Mouse (Mus musculus) hindbrain, embryonic 10.5 days (tissue): Measurements from ENCODE around the gene Oaf. TPM values are rescaled to one million over a fixed set of nuclear protein-coding genes. Genes with fewer than 3 reads are reported as not detected.
A peak's percentile ranks its signal among the peaks of the same experiment; 100 is the strongest.

Experiments used
- DNase-seq: peaks from one replicate; pipeline ENCODE4 v3.0.0-alpha.2; 2017; ENCODE audit warnings: low spot score
- H3K27ac ChIP-seq: fragments of 300-500 bp; sonication (generic); 2 replicates; pipeline ENCODE4 v1.5.1; 2016; ENCODE audit warnings: mild to moderate bottlenecking, moderate library complexity
- H3K27me3 ChIP-seq: fragments of 300-500 bp; sonication (generic); 2 replicates; pipeline ENCODE4 v1.6.1; 2016; ENCODE audit warnings: mild to moderate bottlenecking; ENCODE audit not compliant: poor library complexity, insufficient read depth, severe bottlenecking
- H3K36me3 ChIP-seq: fragments of 300-500 bp; sonication (generic); 2 replicates; pipeline ENCODE4 v1.6.1; 2016; ENCODE audit warnings: mild to moderate bottlenecking, moderate library complexity
- H3K4me1 ChIP-seq: fragments of 300-500 bp; sonication (generic); replicated peaks from 2 replicates; pipeline ENCODE4 v1.6.1; 2016; ENCODE audit warnings: mild to moderate bottlenecking
- H3K4me3 ChIP-seq: fragments of 300-500 bp; sonication (generic); 2 replicates; pipeline ENCODE4 v1.5.1; 2016; ENCODE audit warnings: mild to moderate bottlenecking, moderate library complexity
- H3K9me3 ChIP-seq: fragments of 300-500 bp; sonication (generic); 2 replicates; pipeline ENCODE4 v1.6.1; 2016; ENCODE audit warnings: mild to moderate bottlenecking, moderate library complexity
- WGBS: fragments of 180-500 bp; shearing (Covaris S2); methylation state at CpG from one replicate; pipeline ENCODE4 v1.1.7; 2016; 5-methylcytosine and 5-hydroxymethylcytosine counted together
- polyA plus RNA-seq: library from polyadenylated mRNA; unstranded; fragments of >200 nt; fragmentation: Nextera tagmentation; extraction: Ambion mirVana; gene quantifications from 2 replicates; pipeline ENCODE4 v1.2.1, GENCODE M21; 2016

Oaf gene
- 34.9 and 43.0 TPM in 2 replicates for polyA plus RNA-seq

DNA sequence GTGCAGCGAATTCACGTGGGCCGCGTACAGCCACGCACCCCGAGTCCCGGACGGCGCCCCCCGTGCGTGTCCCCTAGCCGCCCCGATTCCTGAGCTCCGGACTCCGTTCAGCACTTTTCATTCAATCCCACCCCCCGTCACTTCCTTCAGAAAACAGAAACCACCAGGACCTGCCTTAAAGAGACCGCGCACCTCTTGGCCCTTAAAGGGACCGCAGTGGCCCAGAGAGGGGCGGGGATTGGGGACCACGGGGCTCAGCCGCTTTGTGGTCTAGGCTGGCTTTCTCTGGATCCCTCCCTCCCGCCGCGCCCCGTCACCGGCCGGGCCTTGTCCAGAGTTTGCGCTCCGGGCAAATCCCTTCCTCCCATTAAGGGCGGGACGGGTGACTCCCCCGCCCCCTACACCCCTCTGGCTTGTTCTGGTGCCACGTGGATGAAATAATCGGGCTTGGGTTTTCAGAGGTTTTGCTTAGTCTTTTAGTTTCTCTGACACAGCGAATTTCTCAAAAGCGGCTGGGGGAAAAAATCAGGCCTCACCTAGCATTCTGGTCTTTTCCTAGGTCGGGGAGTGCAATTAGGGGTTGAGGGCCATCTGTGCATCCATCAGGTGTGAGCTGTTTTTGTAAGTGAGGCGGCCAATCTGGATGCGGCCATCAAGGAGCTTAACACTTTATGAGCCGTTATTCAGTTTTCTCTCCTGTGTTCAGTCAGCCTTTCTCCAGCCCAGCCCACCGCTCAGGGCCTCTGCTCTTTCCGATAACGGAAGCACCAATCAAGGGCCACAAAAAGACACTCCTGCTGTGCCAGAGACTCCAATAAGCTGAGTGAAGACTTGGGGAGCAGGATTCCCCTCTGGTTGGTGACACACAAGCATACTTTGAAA is at the start of gene Oaf:
TSS of gene Oaf (minus strand) at position 200 of the 882 bp plus-strand sequence.
- H3K9me3 ChIP-seq = no peaks in the 10 kb centered on the region
- peak within 1 kb of the TSS; percentile 86 for H3K27ac ChIP-seq
- peak within 1 kb of the TSS; percentile 71 for H3K4me3 ChIP-seq
- peaks cover 51% of the 10 kb centered on the region for H3K27me3 ChIP-seq
- H3K4me1 ChIP-seq = peaks cover 51% of the 10 kb centered on the region
- H3K36me3 ChIP-seq = no peaks in the 10 kb centered on the region
- DNase-seq = peak; percentile 88
- WGBS = under 1% methylated on average over 44 of the region's 44 CpGs

GRCm38 (mm10) chr9:43286870-43287269 is 47.2 kb upstream of the Oaf start:
- peak overlapping the region; percentile 26 for H3K4me3 ChIP-seq
- no peaks in the 10 kb centered on the region for H3K36me3 ChIP-seq
- H3K9me3 ChIP-seq = no peaks in the 10 kb centered on the region
- H3K27me3 ChIP-seq = peaks cover 47% of the 10 kb centered on the region
- H3K27ac ChIP-seq = peak overlapping the region; percentile 78
- peaks cover 11% of the 10 kb centered on the region for H3K4me1 ChIP-seq
- peak; percentile 91 for DNase-seq
- 2% methylated on average over 20 of the region's 20 CpGs for WGBS

- Histone ChIP-seq H3K4me1 (peaks cover 18% of the 10 kb centered on the region), H3K36me3 (no peaks in the 10 kb centered on the region), H3K27me3 (peaks cover 47% of the 10 kb centered on the region), H3K9me3 (no peaks in the 10 kb centered on the region), H3K27ac (no peak overlapping the region), H3K4me3 (no peak overlapping the region)
- no peak for DNase-seq
- 96% methylated on average over 4 of the region's 4 CpGs for WGBS
These were observed 45.6 kb upstream of the Oaf start for GRCm38 (mm10) chr9:43285281-43285680.

DNA sequence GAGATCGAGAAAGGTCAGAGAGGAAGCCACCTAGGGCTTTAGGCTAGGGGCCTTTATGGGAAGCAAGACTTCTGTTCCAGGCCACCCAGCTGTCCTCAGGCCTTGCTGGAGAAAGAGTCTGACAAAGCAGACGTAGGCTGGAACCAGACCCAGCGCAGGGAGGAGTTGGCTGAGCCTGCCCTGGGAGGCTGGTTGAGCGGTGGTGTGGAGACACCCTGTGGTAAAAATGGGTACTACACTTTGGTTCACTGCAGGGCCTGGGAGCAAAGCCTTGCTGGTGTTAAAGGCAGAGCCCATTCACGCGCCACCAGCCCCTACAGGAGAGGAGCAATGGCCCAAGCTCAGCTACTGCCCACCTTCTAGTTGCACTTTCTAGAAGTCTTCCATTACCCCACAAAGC is 44.6 kb upstream of the Oaf start:
- H3K4me1 ChIP-seq = peaks cover 18% of the 10 kb centered on the region
- no peaks in the 10 kb centered on the region for H3K36me3 ChIP-seq
- H3K9me3 ChIP-seq = no peaks in the 10 kb centered on the region
- WGBS = 3% methylated on average over 6 of the region's 6 CpGs
- no peak overlapping the region for H3K4me3 ChIP-seq
- H3K27ac ChIP-seq = no peak overlapping the region
- peak; percentile 88 for DNase-seq
- peaks cover 47% of the 10 kb centered on the region for H3K27me3 ChIP-seq

GRCm38 (mm10) chr9:43273735-43274134 is 34.0 kb upstream of the Oaf start:
- no peaks in the 10 kb centered on the region for H3K36me3 ChIP-seq
- H3K27ac ChIP-seq = no peak overlapping the region
- peaks cover 39% of the 10 kb centered on the region for H3K4me1 ChIP-seq
- 84% methylated on average over 9 of the region's 9 CpGs for WGBS
- H3K4me3 ChIP-seq = no peak overlapping the region
- 0 out of 2 replicates have a peak, but pooled peaks cover 2% of the 10 kb centered on the region for H3K9me3 ChIP-seq
- no peak for DNase-seq
- peaks cover 61% of the 10 kb centered on the region for H3K27me3 ChIP-seq

GRCm38 (mm10) chr9:43271761-43272518 is 32.2 kb upstream of the Oaf start:
- DNase-seq = no peak
- no peak overlapping the region for H3K4me3 ChIP-seq
- 37% methylated on average over 14 of the region's 14 CpGs for WGBS
- H3K4me1 ChIP-seq = peaks cover 40% of the 10 kb centered on the region
- no peaks in the 10 kb centered on the region for H3K36me3 ChIP-seq
- peaks cover 8% of the 10 kb centered on the region; the same call in 1 of the 2 replicates for H3K9me3 ChIP-seq
- H3K27ac ChIP-seq = no peak overlapping the region
- H3K27me3 ChIP-seq = peaks cover 68% of the 10 kb centered on the region

DNA sequence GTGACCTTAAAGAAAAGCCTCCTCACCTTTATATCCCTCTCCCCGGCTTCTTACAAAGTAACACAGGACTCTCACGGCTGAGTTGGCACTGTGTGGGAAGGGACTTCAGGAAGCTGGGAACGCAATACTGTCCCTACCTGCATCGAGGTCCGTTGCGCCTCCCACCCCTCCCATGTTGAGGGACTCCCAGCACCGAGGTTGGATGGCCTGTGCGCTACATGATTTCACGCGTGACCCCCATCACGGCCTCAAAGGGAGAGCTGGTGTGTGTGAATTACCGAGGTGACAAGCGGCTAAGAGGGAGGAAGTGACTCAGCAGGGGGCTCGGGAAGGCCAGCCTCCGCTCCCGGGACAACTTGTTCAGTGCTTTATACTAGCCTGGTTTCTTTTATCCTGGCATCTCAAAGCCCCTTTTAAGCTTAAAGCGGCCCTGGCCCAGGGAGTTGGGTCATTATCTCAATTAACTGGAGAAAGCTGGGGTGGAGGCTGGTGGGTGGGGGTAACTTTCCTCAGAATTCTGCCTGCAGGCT is 31.1 kb upstream of the Oaf start:
- peak; percentile 49 for DNase-seq
- under 1% methylated on average over 17 of the region's 17 CpGs for WGBS
- H3K27ac ChIP-seq = peak overlapping the region; percentile 36; the same call in 1 of the 2 replicates
- peaks cover 8% of the 10 kb centered on the region; the same call in 1 of the 2 replicates for H3K9me3 ChIP-seq
- H3K4me3 ChIP-seq = peak overlapping the region; percentile 41
- H3K27me3 ChIP-seq = peaks cover 79% of the 10 kb centered on the region
- no peaks in the 10 kb centered on the region for H3K36me3 ChIP-seq
- H3K4me1 ChIP-seq = peaks cover 40% of the 10 kb centered on the region

DNA sequence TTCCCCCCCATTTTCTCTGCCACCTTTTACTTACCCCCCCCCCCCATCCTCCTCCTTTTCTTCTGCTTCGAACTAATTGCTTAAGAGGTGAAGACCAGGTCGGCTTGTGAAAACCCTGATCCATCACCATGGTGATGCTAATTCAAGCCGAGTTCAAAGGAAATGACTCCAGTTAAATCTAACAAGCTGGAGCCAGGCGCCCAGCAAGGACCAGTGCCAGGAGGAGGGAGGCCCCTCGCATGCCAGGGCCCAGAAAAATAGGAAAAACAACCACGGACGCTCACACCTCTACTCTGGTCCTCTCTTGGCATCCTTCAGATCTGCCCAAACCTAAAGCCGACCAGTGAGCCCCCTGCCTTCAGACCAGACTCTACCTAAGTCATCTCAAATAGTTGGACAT is 29.5 kb upstream of the Oaf start:
- Histone ChIP-seq H3K27me3 (peaks cover 81% of the 10 kb centered on the region), H3K4me3 (no peak overlapping the region), H3K9me3 (peaks cover 8% of the 10 kb centered on the region; the same call in 1 of the 2 replicates), H3K27ac (no peak overlapping the region), H3K36me3 (no peaks in the 10 kb centered on the region), H3K4me1 (peaks cover 50% of the 10 kb centered on the region)
- WGBS = 3% methylated on average over 8 of the region's 8 CpGs
- DNase-seq = peak; percentile 32

- Histone ChIP-seq H3K27me3 (peaks cover 65% of the 10 kb centered on the region), H3K27ac (no peak overlapping the region), H3K4me1 (peaks cover 64% of the 10 kb centered on the region), H3K36me3 (no peaks in the 10 kb centered on the region), H3K4me3 (no peak overlapping the region), H3K9me3 (peaks cover 8% of the 10 kb centered on the region; the same call in 1 of the 2 replicates)
- 75% methylated on average over 8 of the region's 8 CpGs for WGBS
- DNase-seq = no peak
These were observed 27.6 kb upstream of the Oaf start for GRCm38 (mm10) chr9:43267357-43267756.

GRCm38 (mm10) chr9:43265194-43265593 is 25.5 kb upstream of the Oaf start:
- 0 out of 2 replicates have a peak overlapping the region, but pooled peaks have one; percentile 64 for H3K27ac ChIP-seq
- peaks cover 50% of the 10 kb centered on the region for H3K27me3 ChIP-seq
- peaks cover 60% of the 10 kb centered on the region for H3K4me1 ChIP-seq
- DNase-seq = no peak
- no peaks in the 10 kb centered on the region for H3K36me3 ChIP-seq
- 48% methylated on average over 9 of the region's 9 CpGs for WGBS
- H3K9me3 ChIP-seq = peaks cover 8% of the 10 kb centered on the region; the same call in 1 of the 2 replicates
- no peak overlapping the region for H3K4me3 ChIP-seq

DNA sequence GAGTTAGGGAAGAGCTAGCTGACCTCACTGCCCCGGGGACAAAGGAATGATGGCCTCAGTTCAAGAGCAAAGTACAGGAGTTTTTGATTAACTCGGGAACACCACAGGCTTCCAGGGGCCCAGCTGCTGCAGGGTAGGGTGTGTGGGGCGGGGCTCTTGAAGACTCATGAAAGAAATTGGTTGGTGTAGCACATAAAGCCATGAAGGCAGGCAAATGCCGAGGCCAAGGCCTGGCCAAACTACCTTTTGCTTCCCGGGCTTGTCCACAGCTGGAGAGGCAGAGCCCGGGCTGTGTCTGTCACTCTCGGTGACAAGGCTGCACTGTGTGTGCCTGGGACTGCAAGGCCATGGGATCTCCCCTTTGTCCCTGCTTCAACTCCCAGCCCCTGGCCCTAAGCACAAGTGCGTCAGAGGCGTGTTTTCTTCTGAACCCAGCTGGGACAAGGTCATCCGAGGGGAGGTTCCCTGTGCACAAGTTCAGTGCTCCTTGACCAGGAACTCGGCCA is 24.3 kb upstream of the Oaf start:
- no peaks in the 10 kb centered on the region for H3K36me3 ChIP-seq
- 12% methylated on average over 11 of the region's 11 CpGs for WGBS
- peak overlapping the region; percentile 84 for H3K27ac ChIP-seq
- peaks cover 51% of the 10 kb centered on the region for H3K4me1 ChIP-seq
- peaks cover 38% of the 10 kb centered on the region for H3K27me3 ChIP-seq
- peak; percentile 77 for DNase-seq
- H3K9me3 ChIP-seq = peaks cover 8% of the 10 kb centered on the region; the same call in 1 of the 2 replicates
- H3K4me3 ChIP-seq = 0 out of 2 replicates have a peak overlapping the region, but pooled peaks have one; percentile 5

GRCm38 (mm10) chr9:43262811-43263550 is 23.3 kb upstream of the Oaf start:
- no peak overlapping the region for H3K4me3 ChIP-seq
- H3K36me3 ChIP-seq = no peaks in the 10 kb centered on the region
- H3K27ac ChIP-seq = peak overlapping the region; percentile 84
- peaks cover 48% of the 10 kb centered on the region for H3K4me1 ChIP-seq
- DNase-seq = no peak
- H3K9me3 ChIP-seq = peaks cover under 1% of the 10 kb centered on the region; the same call in 1 of the 2 replicates
- WGBS = 77% methylated on average over 9 of the region's 9 CpGs
- peaks cover 30% of the 10 kb centered on the region for H3K27me3 ChIP-seq
